Mouse (Mus musculus) urinary bladder, postnatal 25 days (tissue): ENCODE results near the gene Fam163a.
"Not testable (repeated sequence)": the region's sequence is repeated elsewhere in the genome, so short reads cannot be mapped to it uniquely, and the experiment has no call there.

Experiments used
- DNase-seq: peaks from one replicate; pipeline ENCODE4 v3.0.0; 2022; ENCODE audit warnings: low spot score

Fam163a gene

DNA sequence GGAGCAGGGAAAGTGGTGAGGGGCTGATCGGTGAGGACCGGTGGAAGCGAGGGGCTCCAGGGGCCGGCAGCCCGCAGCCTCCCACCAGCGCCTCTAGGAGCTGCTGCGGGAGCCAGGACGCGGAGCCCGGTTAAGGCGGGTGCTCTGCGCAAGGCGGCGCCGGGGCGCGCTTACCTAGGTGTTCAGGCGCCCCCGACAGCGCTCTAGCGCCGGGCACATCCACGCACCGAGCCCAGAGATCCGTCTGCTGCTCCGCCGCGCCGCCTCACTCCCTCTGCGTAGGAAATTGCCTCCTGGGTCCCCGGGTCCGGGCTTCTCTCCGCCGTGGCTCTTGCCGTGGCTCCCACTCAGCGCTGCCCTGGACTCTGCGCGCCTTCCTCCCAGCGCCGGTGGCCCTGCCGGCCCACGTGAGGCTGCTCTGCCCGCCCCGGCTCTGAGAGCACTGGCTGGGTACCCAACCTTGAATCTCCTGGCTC lies at the start of gene Fam163a:
Fam163a (minus strand) TSS at position 371 of the 476 bp plus-strand sequence.
- DNase-seq = no peak

DNA sequence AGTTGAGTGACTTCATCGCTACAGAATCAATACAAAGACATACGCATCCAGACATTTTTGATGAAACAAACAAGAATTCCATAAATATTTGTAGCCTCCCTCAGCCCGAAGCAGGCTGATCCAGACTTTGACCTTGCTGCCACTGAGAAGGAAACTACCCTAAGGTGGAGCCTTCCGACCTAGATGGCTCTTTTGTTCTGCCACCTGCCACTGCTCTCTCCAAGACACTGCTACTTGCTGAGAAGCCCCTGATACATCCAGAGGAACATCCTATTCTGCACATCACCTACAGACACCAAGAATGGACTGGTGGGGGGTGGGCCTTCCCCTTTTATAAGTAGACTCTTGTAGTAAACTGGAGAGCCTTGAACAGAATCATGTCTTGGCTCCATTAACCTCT lies 46.3 kb upstream of the Fam163a start:
- DNase-seq = not testable (repeated sequence)

DNA sequence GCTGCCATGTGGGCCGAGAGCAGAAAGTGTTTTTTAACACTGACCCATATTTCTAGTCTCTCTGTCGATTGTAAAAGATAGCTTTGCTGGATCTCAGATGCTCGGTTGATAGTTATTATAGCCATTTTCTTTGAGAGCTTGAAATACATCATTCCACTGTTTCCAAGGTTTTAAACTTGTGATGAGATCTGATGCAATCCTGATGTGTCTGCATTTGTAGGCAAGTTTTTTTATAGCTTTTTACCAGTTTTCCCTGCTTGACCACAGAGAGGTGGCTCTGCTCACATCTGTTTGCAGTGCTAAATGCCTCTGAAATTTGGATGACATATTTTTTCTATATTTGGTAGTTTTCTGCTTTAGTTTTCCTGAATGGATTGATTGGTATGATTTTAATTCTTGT lies 43.1 kb upstream of the Fam163a start:
- no peak for DNase-seq

DNA sequence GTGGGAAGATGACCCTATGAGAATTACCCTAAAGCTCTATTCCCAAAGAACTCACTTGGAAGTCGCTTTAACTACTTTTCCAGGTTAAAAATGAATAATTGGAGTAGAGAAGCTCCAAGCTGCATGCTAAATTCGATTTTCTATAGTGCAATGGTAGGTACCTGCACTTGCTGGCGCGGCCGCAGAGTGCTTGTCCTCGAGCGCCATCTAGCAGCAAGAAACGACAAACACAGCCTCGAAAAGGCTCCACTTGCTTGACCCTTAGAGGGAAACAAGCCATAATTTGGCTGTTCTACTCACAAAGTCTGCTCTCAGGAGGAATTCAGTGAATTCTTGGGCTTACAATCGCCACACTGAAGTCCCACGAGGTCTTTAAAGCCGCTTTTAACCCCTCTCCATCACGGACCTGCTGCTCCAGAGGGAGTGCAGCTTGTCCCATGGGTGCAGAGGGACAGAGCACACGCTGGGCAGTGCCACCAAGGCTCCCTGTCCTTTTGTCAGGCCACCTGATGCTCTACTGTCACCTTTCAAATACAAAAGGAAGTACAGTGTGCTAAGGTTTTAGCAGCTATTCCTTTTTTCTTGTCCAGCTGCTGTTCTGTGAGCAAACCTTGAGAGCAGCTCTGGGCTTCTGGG lies 37.0 kb upstream of the Fam163a start:
- peak; percentile 46 for DNase-seq

DNA sequence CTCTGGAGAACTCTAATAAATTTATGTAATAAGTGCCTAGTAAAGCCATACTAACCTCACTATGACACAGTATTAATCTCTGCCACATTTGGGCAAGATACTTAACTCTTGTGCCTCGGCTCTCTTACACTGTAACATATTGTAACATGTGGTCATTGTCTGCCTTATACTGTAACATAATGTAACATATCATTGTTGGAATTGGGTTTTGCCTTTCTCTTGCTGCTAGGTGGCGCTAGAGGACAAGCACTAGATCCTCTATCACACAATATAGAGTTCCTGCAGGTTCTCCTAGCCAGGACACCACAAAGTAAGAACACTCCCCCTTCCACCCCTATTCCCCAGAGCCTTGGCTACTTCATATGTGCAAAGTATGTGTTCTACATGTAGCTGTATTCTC lies 36.2 kb upstream of the Fam163a start:
- DNase-seq = no peak

DNA sequence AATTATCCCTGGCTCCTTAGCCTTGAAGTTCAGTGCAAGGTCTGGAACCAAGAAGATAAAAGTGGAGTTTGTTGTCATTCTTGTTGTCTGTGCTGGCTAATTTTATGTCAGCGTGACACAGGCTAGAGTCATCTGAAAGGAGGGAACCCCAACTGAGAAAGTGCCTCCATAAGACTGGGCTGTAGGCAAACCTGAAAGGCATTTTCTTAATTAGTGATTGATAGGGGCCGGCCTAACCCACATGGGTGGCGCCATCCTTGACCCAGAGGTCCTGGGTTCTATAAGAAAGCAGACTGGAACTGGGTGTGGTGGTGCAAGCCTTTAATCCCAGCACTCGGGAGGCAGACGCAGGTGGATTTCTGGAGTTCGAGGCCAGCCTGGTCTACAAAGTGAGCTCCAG lies 26.3 kb upstream of the Fam163a start:
- DNase-seq = no peak

DNA sequence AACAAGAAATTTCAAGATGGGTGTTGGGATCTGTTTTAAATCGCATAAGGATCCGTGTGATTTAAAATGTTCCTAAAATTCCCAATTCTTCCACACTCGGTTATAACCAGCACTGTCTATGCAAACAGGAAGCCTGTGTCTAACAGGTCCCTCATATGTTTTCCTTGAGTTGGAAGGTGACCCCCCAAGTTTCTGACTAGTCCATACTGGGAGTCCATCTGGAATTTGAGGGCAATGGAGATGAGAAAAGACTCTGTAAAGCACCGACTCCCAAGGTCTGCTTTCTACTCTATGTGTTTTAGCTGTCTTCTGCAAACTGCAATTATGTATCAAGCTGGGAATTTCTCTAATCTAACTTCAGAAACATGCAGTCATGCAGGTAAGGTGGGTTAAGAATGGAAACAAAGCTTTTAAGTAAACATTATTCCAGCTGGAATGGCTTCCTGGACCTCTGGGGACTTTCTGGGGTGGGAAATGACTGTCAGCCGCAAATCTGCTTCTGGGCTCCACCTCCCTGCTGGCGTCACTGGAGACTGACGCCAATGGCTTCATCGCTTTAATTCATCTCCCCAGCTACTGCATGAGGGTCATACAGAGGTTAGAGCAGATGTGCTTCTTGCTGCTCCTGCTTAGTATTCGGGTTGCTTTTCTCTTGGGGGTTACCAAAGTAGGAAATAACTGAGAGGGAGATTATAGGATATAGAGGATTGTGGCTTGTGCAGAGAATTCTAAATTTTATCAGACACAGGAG lies 25.7 kb upstream of the Fam163a start:
- no peak for DNase-seq

DNA sequence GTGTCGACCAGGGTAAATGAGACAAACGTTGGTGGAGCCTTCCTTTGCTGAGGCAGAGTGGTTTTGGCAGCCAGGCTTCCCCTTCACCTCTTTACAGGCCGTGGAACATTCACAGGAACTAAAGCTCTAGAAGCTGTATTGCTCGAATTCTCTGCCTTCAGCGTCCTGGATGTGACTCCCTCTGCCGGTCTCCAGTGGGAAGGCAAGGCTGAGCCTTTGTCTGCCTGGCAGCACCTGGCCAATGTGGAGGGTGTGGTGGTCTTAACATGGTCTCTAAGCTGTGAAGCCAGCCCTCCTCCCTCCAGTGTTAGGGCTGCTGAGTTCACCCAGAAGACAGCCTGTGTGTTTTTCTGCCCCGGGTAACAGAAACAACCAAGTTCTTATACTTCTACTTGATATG lies 24.6 kb upstream of the Fam163a start:
- DNase-seq = peak; percentile 41

DNA sequence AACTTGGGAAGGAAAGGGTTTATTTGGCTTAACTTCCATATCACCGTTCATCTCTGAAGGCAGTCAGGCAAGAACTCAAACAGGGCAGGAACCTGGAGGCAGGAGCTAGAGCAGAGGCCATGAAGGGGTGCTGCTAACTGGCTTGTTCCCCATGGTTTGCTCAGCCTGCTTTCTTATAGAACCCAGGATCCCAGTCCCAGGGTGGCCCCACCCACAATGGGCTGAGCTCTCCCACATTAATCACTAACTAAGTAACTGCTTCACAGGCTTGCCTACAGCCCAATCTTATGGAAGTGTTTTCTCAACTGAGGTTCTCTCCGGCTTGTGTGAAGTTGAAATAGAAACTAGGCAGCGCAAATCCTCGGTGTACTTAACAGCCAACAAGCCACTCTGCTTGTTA lies 23.9 kb upstream of the Fam163a start:
- DNase-seq = no peak

DNA sequence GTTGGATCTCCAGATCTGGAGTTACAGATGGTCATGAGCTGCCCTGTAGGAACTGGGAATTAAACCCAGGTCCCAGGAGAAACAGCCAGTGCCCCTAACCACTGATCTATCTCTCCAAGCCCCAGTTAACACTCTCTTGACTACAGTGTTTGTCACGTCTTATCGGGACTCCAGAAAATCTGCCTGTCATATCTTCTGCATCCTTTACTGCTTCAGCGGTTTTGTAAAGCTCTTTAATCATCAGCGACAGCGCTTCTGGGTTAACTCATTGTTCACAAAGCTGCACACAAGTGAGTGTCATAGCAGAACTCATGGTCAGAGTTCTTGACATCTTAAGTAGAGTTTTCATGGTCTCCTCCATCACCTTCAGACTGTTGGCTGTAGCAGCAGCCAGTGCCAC lies 22.1 kb upstream of the Fam163a start:
- no peak for DNase-seq

DNA sequence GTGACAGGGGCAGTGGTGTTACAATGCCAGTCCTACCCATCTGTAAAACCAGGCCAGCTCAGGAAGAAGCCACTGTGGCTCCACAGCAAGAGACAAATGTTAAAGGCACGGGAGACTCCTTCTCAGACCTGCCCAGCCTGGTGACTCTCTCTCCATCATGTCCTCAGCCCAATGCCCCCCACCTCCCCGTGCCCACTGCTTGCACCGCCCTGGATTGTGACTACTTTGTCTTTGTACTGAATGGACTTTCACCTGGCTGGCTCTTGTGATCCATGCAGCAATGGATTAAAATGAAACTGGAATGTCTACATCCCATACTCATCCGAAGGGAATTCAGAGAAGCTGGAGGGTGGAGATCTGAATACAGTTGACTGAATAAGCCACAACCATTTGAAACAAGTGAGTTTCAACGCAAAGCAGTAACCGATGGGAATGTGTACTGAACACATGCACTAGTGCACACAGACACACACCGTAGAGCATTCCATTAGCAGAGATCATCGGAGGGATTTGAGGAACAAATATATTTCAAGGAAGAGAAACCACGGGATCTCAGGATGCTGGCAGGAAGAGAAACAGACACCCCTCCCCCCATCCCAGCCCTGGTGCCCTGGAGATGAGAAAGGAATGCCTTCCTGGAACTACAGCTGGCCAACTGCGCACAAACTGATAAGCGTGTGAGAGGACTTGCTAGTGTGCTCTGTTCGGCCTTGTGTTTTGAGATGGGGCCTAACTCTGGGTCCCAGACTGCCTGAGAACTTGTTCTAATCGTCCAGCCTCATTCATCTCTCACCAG lies 17.6 kb upstream of the Fam163a start:
- no peak for DNase-seq

DNA sequence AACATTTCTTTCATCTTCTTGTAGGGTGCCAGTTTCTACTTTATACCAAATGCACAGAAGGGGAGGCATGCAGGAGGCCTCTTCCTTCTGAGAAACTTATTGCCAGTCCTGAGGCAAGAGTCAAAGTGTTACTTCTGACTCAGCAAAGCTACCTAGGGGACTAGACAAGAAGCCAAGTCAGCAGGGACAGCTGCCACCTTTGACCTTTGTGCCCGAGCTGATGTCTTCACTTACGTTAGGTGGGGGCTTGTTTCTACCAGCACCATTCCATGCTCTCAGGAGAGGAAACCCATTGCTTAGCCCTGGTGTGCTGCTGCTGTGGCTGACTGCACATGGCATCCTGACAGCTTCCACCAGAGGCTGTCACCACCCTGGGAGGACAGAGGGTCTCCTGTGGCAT lies 16.5 kb upstream of the Fam163a start:
- DNase-seq = no peak

DNA sequence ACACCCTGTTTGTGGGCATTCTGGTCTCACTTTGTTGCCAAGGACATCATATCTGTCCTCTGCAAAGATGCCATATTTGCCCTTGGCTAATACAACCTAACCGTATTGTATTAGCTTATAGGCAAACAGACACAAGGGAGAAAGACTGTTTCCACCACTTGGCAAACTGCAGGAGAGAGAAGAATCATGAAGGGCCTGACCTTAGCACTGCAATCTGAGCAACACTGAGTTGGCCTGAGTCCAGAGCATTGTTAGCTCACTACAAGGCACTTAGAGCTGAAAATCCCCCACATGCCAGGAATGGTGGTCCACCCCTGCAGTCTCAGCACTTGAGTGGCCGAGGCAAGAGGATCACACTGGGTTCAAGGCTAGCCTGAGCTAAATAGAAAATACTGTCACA lies 13.7 kb upstream of the Fam163a start:
- no peak for DNase-seq

DNA sequence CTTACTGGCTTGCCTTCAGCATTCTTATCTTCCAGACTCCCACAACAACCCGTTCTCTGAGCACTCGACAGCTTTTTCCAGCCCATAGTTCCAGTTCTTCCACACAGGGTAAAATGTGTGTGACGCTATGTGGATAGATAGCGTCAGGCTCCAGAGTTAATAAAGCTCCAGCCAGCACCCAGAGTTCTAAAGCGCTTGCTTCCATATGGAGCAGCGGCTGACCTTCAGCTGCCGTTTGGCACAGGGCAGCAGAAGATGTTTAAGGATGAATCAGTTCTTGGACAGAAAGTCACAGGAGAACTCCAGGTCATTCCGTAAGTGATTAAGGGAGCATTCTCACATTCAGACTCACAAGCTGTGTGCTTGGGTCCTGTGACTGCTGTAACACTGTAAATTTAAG lies 13.1 kb upstream of the Fam163a start:
- DNase-seq = no peak

DNA sequence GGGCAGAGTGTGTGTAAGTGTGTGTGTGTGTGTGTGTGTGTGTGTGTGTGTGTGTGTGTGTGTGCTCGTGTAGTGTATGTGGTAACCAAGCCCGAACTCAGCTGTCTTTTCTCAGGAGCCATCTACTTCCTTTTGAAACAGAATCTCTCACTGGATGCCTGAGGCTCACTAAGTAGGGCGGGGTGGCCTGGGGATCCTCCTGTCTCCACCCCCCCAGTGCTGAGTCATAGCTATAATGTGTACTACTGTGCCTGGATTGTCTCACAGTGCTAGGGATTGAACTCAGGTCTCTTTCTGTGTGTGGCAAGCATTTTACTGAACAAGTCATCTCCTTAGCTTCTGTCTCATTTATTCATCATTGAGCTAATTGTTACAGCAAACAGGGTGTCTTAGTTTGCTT lies 12.6 kb upstream of the Fam163a start:
- DNase-seq = no peak

DNA sequence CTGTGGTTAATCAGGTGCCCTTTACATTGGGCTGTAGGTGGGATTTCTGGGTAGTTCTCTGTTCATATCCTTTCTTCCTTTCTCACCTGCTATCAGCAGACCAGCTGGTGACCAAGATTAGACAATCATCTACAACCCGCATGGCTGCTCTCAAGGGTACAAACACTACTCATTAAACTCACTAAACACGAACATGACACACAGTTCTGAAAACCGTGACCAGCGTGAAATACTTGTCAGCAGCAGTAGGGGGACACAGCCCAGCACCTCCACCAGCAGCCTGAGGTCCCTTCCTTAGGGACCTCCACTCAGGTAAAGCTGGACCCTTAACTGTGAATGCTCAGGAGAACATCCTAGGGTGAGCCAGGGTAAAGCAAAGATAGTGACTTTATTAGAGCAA lies 11.4 kb upstream of the Fam163a start:
- DNase-seq = no peak

DNA sequence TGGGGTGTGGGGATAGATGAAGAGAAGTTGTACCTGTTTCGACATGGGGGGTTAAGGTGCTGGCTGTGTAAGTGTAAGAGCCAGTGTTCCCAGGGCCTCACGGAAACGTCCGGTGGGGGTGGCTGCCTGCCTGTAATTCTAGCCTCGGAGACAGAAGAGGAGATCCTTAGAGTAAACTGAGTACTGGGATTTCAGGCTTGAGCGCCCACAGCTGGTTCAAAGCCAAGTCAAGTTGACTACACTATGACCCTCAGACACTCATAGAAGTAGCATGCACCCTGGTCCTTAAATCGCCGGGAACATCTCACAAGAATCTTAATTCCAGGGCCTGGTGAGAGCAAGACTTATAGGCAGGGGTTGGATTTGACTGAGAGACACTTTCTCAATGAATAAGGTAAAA lies 9.8 kb upstream of the Fam163a start:
- DNase-seq = no peak

DNA sequence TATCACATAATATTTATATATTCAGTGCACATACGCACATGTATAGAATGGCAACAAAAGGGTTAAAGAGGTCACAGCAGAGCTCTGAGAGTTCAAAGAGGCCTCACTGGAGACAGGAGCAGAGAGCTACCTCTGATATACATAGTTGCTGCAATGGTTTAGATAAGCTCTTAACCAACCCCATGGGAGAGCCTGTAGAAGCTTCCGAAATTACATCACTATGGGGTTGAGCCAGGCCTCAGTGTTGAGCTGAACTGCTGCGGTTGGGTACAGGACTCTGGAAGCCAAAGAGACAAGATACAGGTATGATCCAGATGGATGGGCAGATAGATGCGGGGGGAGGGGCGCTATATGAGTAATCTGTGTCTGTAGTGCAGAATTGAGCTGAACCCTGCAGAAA lies 8.1 kb upstream of the Fam163a start:
- DNase-seq = no peak

DNA sequence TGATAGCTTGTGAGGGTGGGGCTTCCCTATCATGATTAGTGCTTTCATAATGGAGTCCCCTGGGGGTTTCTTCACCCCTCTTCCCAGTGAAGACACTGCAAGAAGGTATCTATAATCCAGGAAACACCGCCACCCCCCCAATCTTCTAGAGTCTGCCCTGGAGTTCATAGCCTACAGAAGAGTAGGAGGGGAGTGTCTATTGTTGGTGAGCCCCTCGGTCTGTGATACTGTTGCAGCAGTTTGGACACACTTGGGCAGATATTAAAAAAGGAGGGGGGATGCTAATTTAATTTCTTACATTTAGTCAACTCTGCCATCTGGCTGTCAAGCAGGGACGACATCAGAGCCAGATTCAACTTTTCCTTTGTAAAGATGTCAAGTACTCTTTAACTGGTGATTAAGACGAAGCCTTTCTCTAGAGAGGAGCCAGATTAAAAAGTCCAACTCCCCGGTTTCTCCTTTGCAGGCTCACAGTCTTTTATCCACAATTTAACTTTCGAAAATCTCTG lies 7.0 kb upstream of the Fam163a start:
- DNase-seq = no peak

DNA sequence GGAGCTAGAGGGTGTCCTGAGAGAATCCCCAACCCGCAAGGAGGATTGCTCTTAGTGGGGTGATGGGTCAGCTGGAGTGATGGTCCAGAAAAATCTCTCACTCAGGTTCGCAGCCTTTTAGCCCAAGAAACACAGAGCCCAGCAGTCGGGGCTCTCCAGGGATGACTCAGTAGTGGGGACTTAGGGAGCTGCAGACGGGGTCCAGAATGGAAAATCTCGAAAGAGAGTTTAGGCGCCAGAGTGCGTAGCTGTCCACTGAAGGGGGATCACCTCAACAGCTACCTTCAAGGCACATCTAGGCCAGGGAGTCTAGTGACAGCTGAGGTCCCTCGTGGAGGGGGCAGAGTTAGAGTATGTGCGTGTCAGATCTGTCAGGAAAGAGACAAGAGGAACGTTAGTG lies 338 bp upstream of the Fam163a start:
- DNase-seq = no peak

DNA sequence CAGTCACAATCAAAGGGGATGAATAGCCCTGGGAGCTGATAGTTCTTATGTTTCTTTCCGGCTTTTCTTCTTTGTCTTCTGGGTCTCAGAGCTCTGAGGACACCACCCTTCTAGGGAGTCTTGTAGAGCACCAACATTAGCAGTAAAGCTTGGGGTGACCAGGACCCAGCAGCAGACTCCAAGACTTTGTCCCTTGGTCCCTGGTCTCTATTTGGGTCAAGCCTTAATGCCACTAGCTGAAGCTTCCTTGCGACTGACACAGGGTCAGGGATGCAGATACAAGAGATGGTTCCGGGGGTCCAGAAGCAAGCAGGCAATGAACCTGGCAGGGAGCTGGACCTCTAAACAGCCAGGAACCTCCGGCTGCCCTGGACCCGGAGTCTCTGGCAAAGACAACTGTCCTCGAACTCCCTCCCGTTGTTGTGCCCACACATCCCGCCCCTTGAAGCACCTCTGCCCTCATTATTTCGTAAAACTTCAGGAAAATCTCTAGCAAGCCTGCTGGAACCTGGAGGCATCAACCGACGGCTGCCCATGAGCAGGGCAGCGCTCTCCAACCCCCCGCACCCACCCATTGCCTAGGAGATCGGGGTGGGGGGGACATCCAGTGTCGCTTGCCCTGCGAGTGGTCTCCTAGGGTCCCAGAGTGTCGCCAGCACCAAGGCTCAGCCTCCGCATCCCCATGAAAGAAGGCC lies 718 bp downstream of the Fam163a start:
- DNase-seq = no peak

DNA sequence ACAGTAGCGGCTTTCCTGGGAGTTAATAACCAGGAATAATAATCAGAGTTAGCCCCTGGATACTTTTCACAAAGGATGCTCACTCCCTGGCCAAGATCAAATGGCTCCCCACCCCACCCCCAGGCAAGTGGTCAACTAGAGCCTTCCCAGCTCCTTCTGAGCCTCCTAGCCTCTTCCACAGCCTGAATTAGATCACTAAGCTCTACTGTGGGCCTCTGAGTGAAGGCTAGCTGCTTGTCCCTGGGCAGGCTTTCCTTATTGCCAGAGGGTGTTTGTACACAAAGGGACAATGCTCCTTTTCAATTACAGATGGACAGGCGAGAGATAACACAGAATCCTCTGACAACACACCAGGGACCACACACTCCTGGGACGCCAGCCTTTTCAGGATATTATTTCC lies 2.2 kb downstream of the Fam163a start:
- DNase-seq = no peak
